Mouse (Mus musculus) kidney, adult 2 months (tissue): ENCODE results near the gene Prkci.

Experiments
- CTCF ChIP-seq: fragments of 200-500 bp; conservative IDR thresholded peaks from 2 replicates; pipeline ENCODE4 v1.5.1; 2011; ENCODE audit warnings: low read depth, mild to moderate bottlenecking, control low read depth, low read length, moderate library complexity, mixed read lengths; ENCODE audit not compliant: insufficient read depth, insufficient read length
- POLR2A ChIP-seq: fragments of 200-500 bp; IDR thresholded peaks from one replicate; pipeline ENCODE4 v1.6.1; 2011; ENCODE audit warnings: low read depth, low read length, control low read depth

DNA sequence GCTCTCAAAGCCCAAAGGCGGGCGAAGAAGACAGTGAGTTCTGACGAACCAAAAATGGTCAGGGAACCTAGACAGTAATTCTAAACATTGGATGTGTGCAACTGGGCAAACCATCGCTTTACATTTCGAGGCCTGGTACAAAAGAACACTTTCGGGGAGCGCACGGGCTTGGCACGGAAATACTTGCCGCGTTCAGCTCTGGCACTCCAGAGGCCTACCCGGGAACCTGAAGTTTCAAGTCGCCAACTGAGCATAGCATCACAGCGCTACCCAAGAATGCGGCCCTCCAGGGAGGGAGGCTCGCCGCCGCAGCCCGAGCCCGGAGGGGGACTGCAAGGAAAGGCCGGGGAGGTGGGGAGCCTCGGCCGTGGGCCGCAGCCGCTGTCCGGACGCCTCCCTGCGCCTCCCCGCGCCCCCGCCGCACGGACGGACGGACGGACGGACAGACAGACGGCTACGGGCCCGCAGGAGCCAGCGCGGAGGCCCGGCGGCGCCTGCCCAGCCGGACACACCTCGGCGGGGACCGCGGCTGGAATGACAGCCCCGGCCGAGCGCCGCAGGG is 26.9 kb upstream of the Prkci start:
- TF ChIP-seq CTCF: no peak
- TF ChIP-seq POLR2A: no peak
